In the genomic region with DNA sequence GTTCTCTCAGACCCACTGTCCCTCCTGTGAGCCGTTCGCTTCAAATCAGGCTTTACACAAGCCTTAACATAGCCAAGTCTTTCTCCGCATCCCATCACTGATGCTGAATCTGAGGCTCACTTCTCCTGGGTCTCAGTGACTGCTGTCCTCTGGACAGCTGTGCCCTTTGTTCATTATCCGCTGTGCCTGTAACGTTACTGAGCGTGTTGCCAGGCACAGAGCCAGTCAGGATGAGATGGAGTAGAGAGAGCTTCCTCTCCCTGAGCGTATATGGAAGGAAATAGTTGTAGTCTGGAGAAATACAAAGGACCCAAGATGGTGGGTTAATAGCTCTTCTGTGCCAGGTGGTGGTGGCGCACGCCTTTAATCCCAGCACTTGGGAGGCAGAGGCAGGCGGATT, we compare ENCODE assay signal across 12 mouse cellular contexts. TPM values are rescaled to one million over a fixed set of nuclear protein-coding genes. Genes with fewer than 3 reads are reported as not detected.
DNase-seq lines count a peak whose midpoint lies in the region; ATAC-seq and TF ChIP-seq lines count a peak whose summit lies in the region.
"Had no signal": no experiment of that assay in that cellular context is flagged by ENCODE, and none has a peak within 500 bp of the region (broad histone marks: within the 10 kb centered on the region; RNA-seq: fewer than 3 reads in every experiment).

No protein-coding gene starts in this region.

- no peak for TF ChIP-seq POLR2A in liver, adult 2 months (IDR thresholded peaks at IDR 0.05; ENCODE audit: extremely low read depth, insufficient read depth, low read length)

- no peak for ATAC-seq in liver, embryonic 12.5 days
- no peak for ATAC-seq in kidney, postnatal 0 days (replicated peaks; ENCODE audit: low FRiP score, low read depth)
- ATAC-seq: midbrain, embryonic 16.5 days had no signal

- WGBS in liver, adult 2 months, result 45% methylated on average over 10 of the region's 10 CpGs
- 87% methylated on average over 10 of the region's 10 CpGs for WGBS in liver, embryonic 12.5 days (ENCODE audit: insufficient replicate concordance)
- WGBS in kidney, postnatal 0 days, result 78% methylated on average over 10 of the region's 10 CpGs

- H3K79me2 ChIP-seq in liver, adult 2 months (ENCODE audit: control insufficient read depth, insufficient read depth, low read length), result peaks cover 8% of the 10 kb centered on the region; the same call in 1 of the 2 replicates

- TF ChIP-seq CTCF in gastrocnemius, adult 2 months (IDR thresholded peaks at IDR 0.05), result no peak
- no peak for TF ChIP-seq CTCF in liver, adult 2 months (IDR thresholded peaks at IDR 0.05; ENCODE audit: low read depth, low read length)
- no peak for TF ChIP-seq CTCF in kidney, postnatal 0 days (IDR thresholded peaks at IDR 0.05; ENCODE audit: low read depth)

- H3K36me3 ChIP-seq in liver, adult 2 months (ENCODE audit: control insufficient read depth, insufficient read depth, low read length), result peaks cover 4% of the 10 kb centered on the region; the same call in 1 of the 2 replicates
- peaks cover 32% of the 10 kb centered on the region for H3K36me3 ChIP-seq in liver, embryonic 12.5 days
- peaks cover 6% of the 10 kb centered on the region; the same call in 1 of the 2 replicates for H3K36me3 ChIP-seq in kidney, postnatal 0 days (ENCODE audit: insufficient read depth, low read length)

- no peaks in the 10 kb centered on the region for H3K27me3 ChIP-seq in liver, adult 2 months (ENCODE audit: control insufficient read depth, insufficient read depth, low read length)
- no peaks in the 10 kb centered on the region for H3K27me3 ChIP-seq in liver, embryonic 12.5 days (replicated peaks)
- no peaks in the 10 kb centered on the region for H3K27me3 ChIP-seq in kidney, postnatal 0 days (ENCODE audit: insufficient read depth, low read length)
- H3K27me3 ChIP-seq: neural tube, embryonic 15.5 days had no signal

- H3K9me3 ChIP-seq in liver, embryonic 12.5 days (replicated peaks), result peaks cover 14% of the 10 kb centered on the region
- H3K9me3 ChIP-seq in kidney, postnatal 0 days (replicated peaks; ENCODE audit: low read length), result no peaks in the 10 kb centered on the region
- H3K9me3 ChIP-seq: neural tube, embryonic 15.5 days had no signal

- H3K4me3 ChIP-seq in gastrocnemius, adult 2 months, result peak overlapping the region; percentile 11
- no peak overlapping the region for H3K4me3 ChIP-seq in liver, adult 2 months (ENCODE audit: insufficient read depth, low read depth, low read length)
- no peak overlapping the region for H3K4me3 ChIP-seq in liver, embryonic 12.5 days
- no peak overlapping the region for H3K4me3 ChIP-seq in kidney, postnatal 0 days (replicated peaks; ENCODE audit: low read depth, low read length)
- H3K4me3 ChIP-seq: neural tube, embryonic 15.5 days had no signal

- H3K9ac ChIP-seq in liver, adult 2 months (ENCODE audit: low read depth, low read length), result no peak overlapping the region
- no peak overlapping the region for H3K9ac ChIP-seq in liver, embryonic 12.5 days
- no peak overlapping the region for H3K9ac ChIP-seq in kidney, postnatal 0 days (ENCODE audit: low read depth, low read length)
- H3K9ac ChIP-seq: neural tube, embryonic 15.5 days had no signal

- no peak for DNase-seq in gastrocnemius, adult 2 months
- DNase-seq in gastrocnemius, postnatal 14 days, result no peak
- peak; percentile 54 for DNase-seq in liver, adult 2 months (ENCODE audit: extremely low read depth, low read depth, low spot score)
- DNase-seq in kidney, postnatal 0 days (ENCODE audit: low spot score), result no peak
- peak; percentile 69 for DNase-seq in lung, postnatal 36 days
- no peak for DNase-seq in adrenal gland, postnatal 25 days
- DNase-seq in adrenal gland, postnatal 4 days (ENCODE audit: low spot score in 2 of 2), result no peak
- DNase-seq: right cerebral cortex, postnatal 25 days; thymus, postnatal 14 days had no signal

- peak overlapping the region; percentile 93 for H3K27ac ChIP-seq in gastrocnemius, adult 2 months
- peak overlapping the region; percentile 75; the same call in 1 of the 2 replicates for H3K27ac ChIP-seq in liver, adult 2 months (replicated peaks; ENCODE audit: insufficient read depth, low read depth, low read length)
- H3K27ac ChIP-seq in liver, embryonic 12.5 days, result no peak overlapping the region
- peak overlapping the region; percentile 31; the same call in 1 of the 2 replicates for H3K27ac ChIP-seq in kidney, postnatal 0 days
- H3K27ac ChIP-seq: neural tube, embryonic 15.5 days had no signal

- intact Hi-C loops in gastrocnemius, adult 2 months (cut with DNase I), result no loop called here
- intact Hi-C loops in gastrocnemius, postnatal 14 days (cut with DNase I; ENCODE audit: low total_unique reads), result no loop called here

- H3K4me2 ChIP-seq in liver, embryonic 12.5 days, result no peak overlapping the region
- H3K4me2 ChIP-seq in kidney, postnatal 0 days (ENCODE audit: low read length), result no peak overlapping the region
- H3K4me2 ChIP-seq: neural tube, embryonic 15.5 days had no signal

- peaks cover 21% of the 10 kb centered on the region for H3K4me1 ChIP-seq in liver, adult 2 months (ENCODE audit: control insufficient read depth, insufficient read depth, low read length)
- H3K4me1 ChIP-seq in liver, embryonic 12.5 days, result peaks cover 43% of the 10 kb centered on the region
- H3K4me1 ChIP-seq in kidney, postnatal 0 days (replicated peaks; ENCODE audit: insufficient read depth, low read length), result peaks cover 12% of the 10 kb centered on the region; the same call in 1 of the 2 replicates

RNA-seq across cellular contexts. Expression of gene Hmgcl, which starts 3.2 kb away (rescaled TPM):
- total RNA-seq in gastrocnemius, adult 2 months (2021), result 10 to 100 TPM; 31.7 to 43.4 TPM
- total RNA-seq in gastrocnemius, postnatal 14 days (2021), result 10 to 100 TPM; 47.2 to 56.6 TPM
- 179 and 187 TPM in 2 replicates for total RNA-seq in liver, adult 2 months (2014; rRNA removed)
- 266 and 291 TPM in 2 replicates for polyA plus RNA-seq in liver, adult 2 months (2012; rRNA removed)
- polyA plus RNA-seq in liver, embryonic 12.5 days (2016; fragmentation: Nextera tagmentation; extraction: Ambion mirVana), result 67.4 and 71.1 TPM in 2 replicates
- 107 and 110 TPM in 2 replicates for polyA plus RNA-seq in kidney, postnatal 0 days (2015; fragmentation: Nextera tagmentation; extraction: Ambion mirVana)
- total RNA-seq in adrenal gland, postnatal 25 days (2021), result 52.6 and 57.3 TPM in 2 replicates
- total RNA-seq in adrenal gland, postnatal 4 days (2021), result 10 to 100 TPM; 48.9 to 65.6 TPM

RNA-seq across cellular contexts. Expression of gene Gale, which starts 14.1 kb away (rescaled TPM):
- total RNA-seq in gastrocnemius, adult 2 months (2021), result under 1 TPM in 1 of 2 experiments, not detected in 1; 0.47 TPM
- total RNA-seq in gastrocnemius, postnatal 14 days (2021), result 1 to 10 TPM; 1.2 to 2.1 TPM
- total RNA-seq in liver, adult 2 months (2014; rRNA removed), result 34.2 and 38.5 TPM in 2 replicates
- 32.0 and 33.6 TPM in 2 replicates for polyA plus RNA-seq in liver, adult 2 months (2012; rRNA removed)
- 36.0 and 41.2 TPM in 2 replicates for polyA plus RNA-seq in liver, embryonic 12.5 days (2016; fragmentation: Nextera tagmentation; extraction: Ambion mirVana)
- polyA plus RNA-seq in kidney, postnatal 0 days (2015; fragmentation: Nextera tagmentation; extraction: Ambion mirVana), result 25.1 and 30.0 TPM in 2 replicates
- total RNA-seq in adrenal gland, postnatal 25 days (2021), result 13.0 and 15.7 TPM in 2 replicates
- 10 to 100 TPM; 17.7 to 24.6 TPM for total RNA-seq in adrenal gland, postnatal 4 days (2021)

RNA-seq across cellular contexts. Expression of gene Lypla2, which starts 23.0 kb away (rescaled TPM):
- total RNA-seq in gastrocnemius, adult 2 months (2021), result 10 to 100 TPM; 25.6 to 30.4 TPM
- 10 to 100 TPM; 28.9 to 29.2 TPM for total RNA-seq in gastrocnemius, postnatal 14 days (2021)
- total RNA-seq in liver, adult 2 months (2014; rRNA removed), result 21.8 and 25.9 TPM in 2 replicates
- 113 and 116 TPM in 2 replicates for polyA plus RNA-seq in liver, adult 2 months (2012; rRNA removed)
- 59.5 and 61.7 TPM in 2 replicates for polyA plus RNA-seq in liver, embryonic 12.5 days (2016; fragmentation: Nextera tagmentation; extraction: Ambion mirVana)
- polyA plus RNA-seq in kidney, postnatal 0 days (2015; fragmentation: Nextera tagmentation; extraction: Ambion mirVana), result 117 and 123 TPM in 2 replicates
- total RNA-seq in adrenal gland, postnatal 25 days (2021), result 66.4 and 74.3 TPM in 2 replicates
- 10 to 100 TPM; 64.7 to 65.4 TPM for total RNA-seq in adrenal gland, postnatal 4 days (2021)

RNA-seq across cellular contexts. Expression of gene Fuca1, which starts 28.9 kb away (rescaled TPM):
- 10 to 100 TPM; 17.0 to 23.0 TPM for total RNA-seq in gastrocnemius, adult 2 months (2021)
- total RNA-seq in gastrocnemius, postnatal 14 days (2021), result 10 to 100 TPM; 20.6 to 27.8 TPM
- 45.7 and 46.4 TPM in 2 replicates for total RNA-seq in liver, adult 2 months (2014; rRNA removed)
- polyA plus RNA-seq in liver, adult 2 months (2012; rRNA removed), result 54.9 and 58.7 TPM in 2 replicates
- 22.2 and 23.8 TPM in 2 replicates for polyA plus RNA-seq in liver, embryonic 12.5 days (2016; fragmentation: Nextera tagmentation; extraction: Ambion mirVana)
- 98.7 and 99.4 TPM in 2 replicates for polyA plus RNA-seq in kidney, postnatal 0 days (2015; fragmentation: Nextera tagmentation; extraction: Ambion mirVana)
- total RNA-seq in adrenal gland, postnatal 25 days (2021), result 87.8 and 93.9 TPM in 2 replicates
- total RNA-seq in adrenal gland, postnatal 4 days (2021), result 10 to 100 TPM; 88.2 to 99.0 TPM

RNA-seq across cellular contexts. Expression of gene Pithd1, which starts 37.6 kb away (rescaled TPM):
- total RNA-seq in gastrocnemius, adult 2 months (2021), result 10 to 100 TPM; 23.3 to 28.5 TPM
- total RNA-seq in gastrocnemius, postnatal 14 days (2021), result 10 to 100 TPM; 20.4 to 21.4 TPM
- total RNA-seq in liver, adult 2 months (2014; rRNA removed), result 20.3 and 21.0 TPM in 2 replicates
- polyA plus RNA-seq in liver, adult 2 months (2012; rRNA removed), result 28.8 and 41.0 TPM in 2 replicates
- 115 and 121 TPM in 2 replicates for polyA plus RNA-seq in liver, embryonic 12.5 days (2016; fragmentation: Nextera tagmentation; extraction: Ambion mirVana)
- 49.0 and 49.8 TPM in 2 replicates for polyA plus RNA-seq in kidney, postnatal 0 days (2015; fragmentation: Nextera tagmentation; extraction: Ambion mirVana)
- total RNA-seq in adrenal gland, postnatal 25 days (2021), result 30.8 and 33.2 TPM in 2 replicates
- 10 to 100 TPM; 35.2 to 39.2 TPM for total RNA-seq in adrenal gland, postnatal 4 days (2021)

Comparison
In these comparisons a context has a peak if more than half of its experiments do, and no peak if none do; other contexts are left out.
1. DNase-seq: peak in liver, adult 2 months (single experiment) and lung, postnatal 36 days (single experiment); none in gastrocnemius, adult 2 months (single experiment), gastrocnemius, postnatal 14 days (single experiment), kidney, postnatal 0 days (single experiment), adrenal gland, postnatal 25 days (single experiment) and adrenal gland, postnatal 4 days (0 of 2).